Mouse (Mus musculus): ENCODE measurements around the gene B3gnt5. TPM values are rescaled to one million over a fixed set of nuclear protein-coding genes. Genes with fewer than 3 reads are reported as not detected.
A peak's percentile ranks its signal among the peaks of the same experiment; 100 is the strongest.
"Not testable (repeated sequence)": the region's sequence is repeated elsewhere in the genome, so short reads cannot be mapped to it uniquely, and the experiment has no call there.

Gene B3gnt5
- not detected in 2 replicates for polyA plus RNA-seq (2012; ENCODE audit: insufficient read depth, insufficient read length, missing spikeins)

DNA sequence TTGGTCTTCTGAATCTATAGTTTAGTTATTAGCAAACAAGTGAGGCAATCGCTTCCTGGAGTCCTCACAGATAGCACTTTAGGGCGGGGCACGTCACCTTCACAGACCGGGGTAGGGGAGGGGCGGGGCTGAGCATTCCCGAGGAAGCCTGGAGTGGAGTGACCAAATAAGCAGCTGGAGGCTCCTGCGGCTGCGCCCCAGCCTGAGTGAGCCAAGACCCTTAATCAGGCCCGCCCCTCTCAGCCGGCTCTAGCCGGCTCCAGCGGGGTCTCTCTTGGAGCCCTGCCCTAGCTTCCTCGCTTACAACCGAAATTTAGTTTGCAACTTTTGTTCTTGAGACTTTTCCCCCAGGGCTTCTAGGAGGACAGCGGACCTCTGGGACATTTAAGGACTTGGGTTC, at the start of gene B3gnt5:
B3gnt5 (plus strand) TSS at position 135 of the 400 bp plus-strand sequence.
- H3K27ac ChIP-seq (replicated peaks; ENCODE audit: low read depth, low read length), result no peak within 1 kb of the TSS
- H3K4me3 ChIP-seq (ENCODE audit: insufficient read depth, low read depth, low read length), result peak within 1 kb of the TSS; percentile 56
- H3K4me1 ChIP-seq (ENCODE audit: control insufficient read depth, insufficient read depth, insufficient read length, low read length), result no peaks in the 10 kb centered on the region; the same call in 1 of the 2 replicates

DNA sequence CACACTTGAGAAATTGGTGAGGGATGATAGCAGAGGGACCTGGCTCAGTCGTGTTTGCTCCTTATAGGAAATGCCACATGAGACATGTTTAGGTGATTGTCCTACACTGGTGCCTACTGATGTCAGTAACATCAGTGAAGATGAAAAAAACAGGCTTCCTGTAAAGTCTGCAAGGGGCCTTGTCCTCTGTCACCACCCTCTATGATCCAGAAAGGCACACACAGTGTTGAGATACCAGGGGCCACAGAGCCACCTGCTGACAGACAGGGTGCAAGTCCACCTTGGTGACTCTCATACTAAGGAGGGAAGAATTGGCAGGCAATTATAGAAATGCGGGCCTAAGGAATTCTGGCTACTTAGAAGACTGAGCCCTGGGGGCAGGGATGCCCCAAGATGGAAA, 39.0 kb upstream of the B3gnt5 start:
- Histone ChIP-seq H3K4me1 (ENCODE audit: control insufficient read depth, insufficient read depth, insufficient read length, low read length) (no peaks in the 10 kb centered on the region), H3K27ac (replicated peaks; ENCODE audit: low read depth, low read length) (no peak overlapping the region), H3K4me3 (ENCODE audit: insufficient read depth, low read depth, low read length) (no peak overlapping the region)

DNA sequence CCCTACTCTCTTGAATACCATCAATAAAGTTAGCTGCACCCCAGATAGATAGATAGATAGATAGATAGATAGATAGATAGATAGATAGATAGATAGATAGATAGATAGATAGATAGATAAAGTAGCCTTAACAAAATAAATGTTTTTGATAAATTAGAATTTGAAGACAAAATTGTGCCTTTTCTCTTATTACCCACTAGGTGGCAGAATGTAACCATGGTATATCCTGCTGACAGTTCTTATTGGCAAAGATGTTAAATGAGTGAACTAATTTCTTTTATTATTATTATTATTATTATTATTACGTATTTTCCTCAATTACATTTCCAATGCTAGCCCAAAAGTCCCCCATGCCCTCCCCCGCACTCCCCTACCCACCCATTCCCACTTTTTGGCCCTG, 35.9 kb upstream of the B3gnt5 start:
- not testable (repeated sequence) for H3K27ac ChIP-seq (replicated peaks; ENCODE audit: low read depth, low read length); H3K4me3 ChIP-seq (ENCODE audit: insufficient read depth, low read depth, low read length); H3K4me1 ChIP-seq (ENCODE audit: control insufficient read depth, insufficient read depth, insufficient read length, low read length)

DNA sequence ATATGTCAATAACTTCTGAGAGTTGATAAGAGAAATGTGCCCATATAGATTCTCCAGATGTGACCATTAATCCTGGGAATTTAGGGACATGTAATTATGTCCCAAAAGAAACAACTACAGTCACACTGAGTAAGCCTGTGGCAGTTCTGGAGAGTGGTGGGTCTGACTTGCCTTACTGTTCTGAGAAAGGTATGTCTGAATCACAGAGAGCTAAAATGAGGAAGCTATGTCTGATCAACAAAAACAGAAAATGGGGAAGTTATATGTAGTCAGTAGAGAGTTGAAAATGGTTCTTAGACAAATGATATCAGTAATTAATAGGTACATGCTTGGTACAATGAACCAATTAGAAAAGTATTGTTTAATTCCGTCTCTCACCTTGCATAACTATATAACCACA, 27.1 kb upstream of the B3gnt5 start:
- Histone ChIP-seq H3K27ac (replicated peaks; ENCODE audit: low read depth, low read length) (no peak overlapping the region), H3K4me3 (ENCODE audit: insufficient read depth, low read depth, low read length) (no peak overlapping the region), H3K4me1 (ENCODE audit: control insufficient read depth, insufficient read depth, insufficient read length, low read length) (no peaks in the 10 kb centered on the region)

DNA sequence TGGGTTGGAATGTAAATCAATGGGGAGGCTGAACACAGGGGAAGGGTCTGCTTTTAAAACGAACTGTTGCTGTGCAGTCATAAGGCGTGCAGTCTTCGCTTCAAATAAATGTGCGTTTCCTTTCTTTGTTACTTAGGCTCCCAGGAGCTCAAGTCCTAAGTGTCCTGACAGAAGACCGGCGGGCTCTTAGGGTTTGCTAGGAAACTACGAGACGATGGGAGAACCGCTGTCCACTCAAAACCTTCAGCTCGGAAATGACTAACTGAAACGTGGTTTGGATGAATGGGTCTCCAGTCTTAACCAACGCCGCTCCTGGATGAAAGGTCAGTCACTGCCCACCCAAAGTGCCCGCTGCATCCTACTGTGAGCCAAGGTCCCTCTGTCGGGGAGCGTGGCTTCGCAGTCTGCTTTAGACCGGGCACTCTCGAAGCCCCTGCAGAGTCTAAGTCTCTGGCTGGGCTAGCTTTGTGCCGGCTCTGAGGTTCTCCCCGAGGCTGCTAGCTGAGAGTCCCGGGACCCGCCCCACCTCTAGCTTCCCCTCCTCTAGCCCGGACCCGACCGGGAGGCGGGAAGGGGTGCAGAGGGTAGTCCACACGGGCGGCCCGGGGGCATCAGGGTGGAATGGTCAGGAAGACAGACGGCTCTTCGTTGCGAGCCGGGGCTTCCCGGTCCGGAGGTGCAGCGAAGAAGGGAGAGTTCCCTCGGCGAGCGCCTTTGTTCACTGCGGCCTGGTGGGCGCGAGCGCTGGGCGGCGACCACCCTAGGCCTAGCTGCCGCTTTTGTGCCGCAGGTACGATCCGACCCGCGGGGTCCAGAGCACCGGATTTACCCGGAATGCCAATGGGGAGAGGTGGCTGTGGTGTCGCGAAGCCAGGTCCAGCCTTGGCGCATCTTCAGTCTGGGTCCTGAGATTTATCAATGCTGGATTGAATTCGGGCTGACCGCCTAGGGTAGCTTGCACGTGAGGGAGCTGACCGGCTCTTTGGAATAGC, 793 bp downstream of the B3gnt5 start:
- H3K4me3 ChIP-seq (ENCODE audit: insufficient read depth, low read depth, low read length), result peak overlapping the region; percentile 56
- H3K27ac ChIP-seq (replicated peaks; ENCODE audit: low read depth, low read length), result no peak overlapping the region
- no peaks in the 10 kb centered on the region; the same call in 1 of the 2 replicates for H3K4me1 ChIP-seq (ENCODE audit: control insufficient read depth, insufficient read depth, insufficient read length, low read length)

DNA sequence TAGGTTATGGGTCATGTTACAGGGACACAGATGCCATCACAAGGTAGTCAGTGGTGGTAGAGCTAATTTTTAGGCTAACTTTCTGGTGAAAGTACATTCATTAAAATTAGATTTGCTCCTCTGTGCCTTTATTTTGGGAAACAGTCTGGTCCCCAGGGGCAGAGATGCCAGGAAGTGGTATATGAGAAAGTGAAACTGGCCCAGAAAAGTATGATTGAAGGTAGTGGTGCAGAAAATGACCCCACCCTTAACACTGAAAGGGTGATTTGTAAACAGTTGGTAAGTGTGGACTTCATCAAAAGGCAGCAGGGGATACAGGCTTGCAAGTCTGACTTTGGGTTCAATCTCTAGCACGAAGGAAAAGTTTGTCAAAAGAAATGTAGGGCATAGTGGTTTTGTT, 1.7 kb downstream of the B3gnt5 start:
- Histone ChIP-seq H3K4me3 (ENCODE audit: insufficient read depth, low read depth, low read length) (no peak overlapping the region), H3K4me1 (ENCODE audit: control insufficient read depth, insufficient read depth, insufficient read length, low read length) (no peaks in the 10 kb centered on the region; the same call in 1 of the 2 replicates), H3K27ac (replicated peaks; ENCODE audit: low read depth, low read length) (no peak overlapping the region)

DNA sequence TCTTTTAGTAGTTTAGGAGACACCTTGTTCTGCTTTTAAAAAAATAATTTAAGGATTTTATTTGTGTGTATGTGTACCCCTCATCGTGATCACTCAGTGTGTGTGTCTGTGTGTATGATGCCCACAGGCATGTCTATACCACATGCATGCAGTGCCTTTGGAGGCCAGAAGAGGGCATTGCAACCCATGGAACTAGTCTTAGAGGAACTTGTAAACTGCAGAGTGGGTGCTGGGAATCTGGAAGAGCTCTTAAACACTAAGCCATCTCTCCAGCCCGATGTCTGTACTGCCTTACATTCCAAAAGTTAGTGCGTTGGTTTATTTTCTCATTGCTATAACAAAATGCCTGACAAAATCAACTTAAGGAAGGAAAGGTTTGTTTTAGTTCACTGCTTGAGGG, 6.1 kb downstream of the B3gnt5 start:
- no peaks in the 10 kb centered on the region; the same call in 1 of the 2 replicates for H3K4me1 ChIP-seq (ENCODE audit: control insufficient read depth, insufficient read depth, insufficient read length, low read length)
- no peak overlapping the region for H3K27ac ChIP-seq (replicated peaks; ENCODE audit: low read depth, low read length)
- H3K4me3 ChIP-seq (ENCODE audit: insufficient read depth, low read depth, low read length), result no peak overlapping the region

DNA sequence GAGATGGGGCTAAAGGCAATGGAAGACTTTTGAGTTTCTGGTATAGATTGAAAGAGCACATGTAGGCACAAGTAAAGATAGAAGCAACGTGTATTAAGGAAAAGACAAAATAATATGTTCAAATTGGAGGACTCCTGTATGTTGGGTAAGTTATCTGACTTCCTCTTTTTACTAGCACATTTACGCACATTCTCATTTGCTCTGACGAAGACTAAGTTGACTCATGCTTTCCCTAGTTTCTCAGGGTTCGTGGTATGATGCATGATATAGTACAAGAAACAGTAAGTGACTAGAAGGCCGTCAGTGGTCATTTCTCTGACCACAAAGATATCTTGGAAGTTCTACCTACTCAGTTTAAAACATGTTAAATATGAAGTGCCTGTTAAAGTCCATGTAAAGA, 8.0 kb downstream of the B3gnt5 start:
- H3K4me1 ChIP-seq (ENCODE audit: control insufficient read depth, insufficient read depth, insufficient read length, low read length), result no peaks in the 10 kb centered on the region
- H3K4me3 ChIP-seq (ENCODE audit: insufficient read depth, low read depth, low read length), result no peak overlapping the region
- no peak overlapping the region for H3K27ac ChIP-seq (replicated peaks; ENCODE audit: low read depth, low read length)

DNA sequence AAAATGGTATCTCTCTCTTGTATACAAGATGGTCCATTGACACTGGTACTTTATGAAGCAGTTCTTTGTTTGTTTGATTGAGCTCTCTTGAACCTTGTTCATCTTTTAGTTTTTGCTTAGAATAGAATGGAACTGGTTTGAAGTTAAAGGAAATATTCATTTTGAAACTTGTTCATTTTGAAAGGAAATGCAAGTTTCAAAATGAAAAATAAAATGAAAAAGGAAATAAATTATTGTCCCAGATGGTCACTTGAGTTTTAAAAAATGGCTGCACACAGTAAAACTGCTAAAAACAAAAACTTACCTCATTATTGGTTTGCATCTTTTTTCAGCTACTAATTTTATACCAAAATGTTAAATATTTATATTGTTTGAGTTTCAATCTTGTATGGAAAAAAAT, 12.0 kb downstream of the B3gnt5 start:
- H3K27ac ChIP-seq (replicated peaks; ENCODE audit: low read depth, low read length), result no peak overlapping the region
- no peak overlapping the region for H3K4me3 ChIP-seq (ENCODE audit: insufficient read depth, low read depth, low read length)
- no peaks in the 10 kb centered on the region for H3K4me1 ChIP-seq (ENCODE audit: control insufficient read depth, insufficient read depth, insufficient read length, low read length)

DNA sequence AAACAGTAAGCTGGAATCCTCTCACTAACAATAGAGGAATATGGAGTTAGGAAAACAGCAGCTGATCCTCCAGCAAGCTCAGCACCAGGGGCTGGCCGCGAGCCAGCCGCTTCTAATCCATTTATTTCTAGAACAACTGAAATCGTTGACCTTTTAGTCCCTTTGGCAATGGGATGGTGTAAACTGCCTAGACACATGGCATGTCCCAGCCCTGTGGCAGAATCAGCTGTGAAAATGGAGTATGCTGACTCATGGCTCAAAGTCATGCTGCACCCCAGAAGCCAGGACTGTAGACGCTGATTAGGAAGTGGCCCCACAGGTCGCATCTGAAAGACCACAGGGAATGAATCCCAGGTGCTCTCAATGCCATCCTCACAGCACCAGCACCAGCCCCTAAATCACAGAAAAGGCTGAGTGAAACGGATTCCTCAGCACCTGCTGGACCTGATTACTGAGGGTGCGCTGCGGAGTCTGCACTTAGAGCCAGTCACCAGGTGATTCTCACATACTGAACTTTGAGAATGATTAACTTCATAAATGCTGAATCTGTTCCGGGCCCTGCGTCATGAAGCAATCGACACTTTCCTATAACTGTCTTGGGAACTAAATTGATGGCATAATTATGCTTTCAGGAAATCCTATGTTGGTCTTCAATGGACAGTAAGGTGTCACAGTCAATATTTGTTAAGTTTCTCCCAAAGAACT, 26.5 kb downstream of the B3gnt5 start:
- Histone ChIP-seq H3K4me3 (ENCODE audit: insufficient read depth, low read depth, low read length) (no peak overlapping the region), H3K27ac (replicated peaks; ENCODE audit: low read depth, low read length) (no peak overlapping the region), H3K4me1 (ENCODE audit: control insufficient read depth, insufficient read depth, insufficient read length, low read length) (no peaks in the 10 kb centered on the region)

DNA sequence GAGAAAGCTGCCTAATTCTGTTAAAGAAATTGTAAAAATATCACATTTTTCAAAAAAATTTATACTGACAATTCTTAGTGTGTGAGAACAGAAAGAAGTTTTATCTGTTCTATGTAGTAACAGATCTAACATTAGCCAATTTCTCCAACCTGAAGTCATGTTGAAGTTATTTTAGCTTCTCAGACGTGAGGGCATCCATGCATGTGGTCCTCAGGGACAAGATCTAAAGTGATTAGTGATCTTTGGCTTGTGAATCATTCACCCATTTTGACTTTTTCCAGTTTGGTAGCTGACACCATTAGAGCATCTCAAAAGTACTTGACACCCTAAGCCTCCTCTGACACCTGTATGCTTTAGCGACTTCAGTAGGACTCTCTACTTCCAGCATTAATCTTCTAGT, 29.9 kb downstream of the B3gnt5 start:
- no peak overlapping the region for H3K4me3 ChIP-seq (ENCODE audit: insufficient read depth, low read depth, low read length)
- H3K4me1 ChIP-seq (ENCODE audit: control insufficient read depth, insufficient read depth, insufficient read length, low read length), result no peaks in the 10 kb centered on the region
- H3K27ac ChIP-seq (replicated peaks; ENCODE audit: low read depth, low read length), result no peak overlapping the region

DNA sequence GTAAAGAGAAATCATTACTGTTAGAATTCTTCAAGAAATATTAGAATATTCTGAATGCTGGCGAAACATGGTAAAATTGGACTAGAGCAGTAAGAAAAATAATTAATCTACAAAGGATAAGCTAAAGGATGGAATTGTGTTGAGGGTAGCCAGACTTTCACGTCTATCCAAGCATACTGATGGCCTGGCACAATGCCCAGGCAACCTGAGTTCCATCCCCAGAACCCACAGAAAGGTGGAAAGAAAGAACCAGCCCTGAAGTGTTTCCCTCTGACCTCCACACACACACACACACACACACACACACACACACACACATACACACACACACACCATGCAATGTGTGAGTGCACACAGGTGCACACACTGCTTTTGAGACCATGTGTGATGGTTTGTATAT, 58.8 kb downstream of the B3gnt5 start:
- no peaks in the 10 kb centered on the region for H3K4me1 ChIP-seq (ENCODE audit: control insufficient read depth, insufficient read depth, insufficient read length, low read length)
- H3K27ac ChIP-seq (replicated peaks; ENCODE audit: low read depth, low read length), result no peak overlapping the region
- no peak overlapping the region for H3K4me3 ChIP-seq (ENCODE audit: insufficient read depth, low read depth, low read length)

Other genes starting within 250 kb of the B3gnt5 start
- not detected in 2 replicates for gene Olfr167, start 237.9 kb upstream of the B3gnt5 start, polyA plus RNA-seq (2012; ENCODE audit: insufficient read depth, insufficient read length, missing spikeins)
- gene Olfr168, start 224.7 kb upstream of the B3gnt5 start, polyA plus RNA-seq (2012; ENCODE audit: insufficient read depth, insufficient read length, missing spikeins), result not detected in 2 replicates
- gene Olfr169, start 188.4 kb upstream of the B3gnt5 start, polyA plus RNA-seq (2012; ENCODE audit: insufficient read depth, insufficient read length, missing spikeins), result not detected in 2 replicates
- not detected in 2 replicates for gene Olfr170, start 148.3 kb upstream of the B3gnt5 start, polyA plus RNA-seq (2012; ENCODE audit: insufficient read depth, insufficient read length, missing spikeins)
- gene Olfr171, start 130.3 kb upstream of the B3gnt5 start, polyA plus RNA-seq (2012; ENCODE audit: insufficient read depth, insufficient read length, missing spikeins), result not detected in 2 replicates
- gene Lamp3, start 53.8 kb upstream of the B3gnt5 start, polyA plus RNA-seq (2012; ENCODE audit: insufficient read depth, insufficient read length, missing spikeins), result not detected in 2 replicates
- 1.9 and 3.7 TPM in 2 replicates for gene Klhl6, start 222.8 kb downstream of the B3gnt5 start, polyA plus RNA-seq (2012; ENCODE audit: insufficient read depth, insufficient read length, missing spikeins)